Mouse (Mus musculus): ENCODE measurements around the gene Clpb. TPM values are rescaled to one million over a fixed set of nuclear protein-coding genes. Genes with fewer than 3 reads are reported as not detected.

Gene Clpb
- polyA plus RNA-seq, 1 experiment from 2014 or later: 30.3 TPM

DNA sequence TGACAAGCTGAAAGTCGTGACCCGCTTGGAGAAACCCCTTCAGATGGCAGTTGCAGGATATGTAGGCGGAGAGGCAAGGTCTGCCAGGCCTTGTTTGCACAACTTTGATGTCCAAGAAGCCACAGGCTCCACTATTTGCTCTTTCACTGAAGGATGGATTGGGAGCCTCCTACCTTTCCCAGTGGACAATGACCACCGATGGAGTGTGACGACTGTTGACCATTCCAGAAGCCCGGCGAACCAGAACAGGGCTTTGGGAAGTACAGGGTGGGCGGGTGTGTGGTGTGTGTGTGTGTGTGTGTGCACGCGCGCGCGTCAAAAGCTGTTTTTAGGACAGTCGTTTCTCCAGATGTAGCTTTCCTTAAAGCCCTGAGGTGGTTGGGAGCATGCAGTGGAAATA is 29.0 kb downstream of the Clpb start:
- H3K9ac ChIP-seq: no peak overlapping the region
- no peak overlapping the region for H3K4me2 ChIP-seq
- 0 out of 2 replicates have a peak, but pooled peaks cover 4% of the 10 kb centered on the region for H3K36me3 ChIP-seq
- no peak overlapping the region for H3K4me3 ChIP-seq (replicated peaks)
- no peaks in the 10 kb centered on the region for H3K27me3 ChIP-seq
- ATAC-seq (ENCODE audit: low read depth): peak; percentile 62
- H3K4me1 ChIP-seq (replicated peaks): peaks cover 12% of the 10 kb centered on the region
- no peak overlapping the region for H3K27ac ChIP-seq
- H3K9me3 ChIP-seq (replicated peaks): no peaks in the 10 kb centered on the region
- DNase-seq: no peak
- 80% methylated on average over 14 of the region's 14 CpGs for WGBS (ENCODE audit: insufficient replicate concordance)

DNA sequence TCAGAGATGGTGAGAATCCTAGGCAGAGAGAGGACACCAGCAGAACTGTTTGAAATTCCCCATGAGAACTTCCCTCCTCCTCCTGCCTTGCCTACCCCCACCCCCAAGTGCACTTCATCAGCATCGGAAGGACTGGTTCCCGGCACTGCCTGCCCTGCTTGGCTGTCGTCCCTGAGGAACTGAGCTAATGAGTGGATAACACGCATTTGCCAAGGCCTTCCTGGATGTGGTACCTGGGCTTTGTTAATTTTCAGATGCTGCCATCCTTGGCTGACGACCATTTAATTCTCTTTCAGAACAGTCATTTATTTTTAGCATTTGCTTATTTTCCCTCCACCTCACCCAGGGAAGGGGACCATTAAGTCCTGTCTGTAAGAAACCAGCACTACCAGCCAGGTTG is 32.0 kb downstream of the Clpb start:
- WGBS (ENCODE audit: insufficient replicate concordance): 67% methylated on average over 5 of the region's 5 CpGs
- ATAC-seq (ENCODE audit: low read depth): no peak
- no peaks in the 10 kb centered on the region for H3K27me3 ChIP-seq

DNA sequence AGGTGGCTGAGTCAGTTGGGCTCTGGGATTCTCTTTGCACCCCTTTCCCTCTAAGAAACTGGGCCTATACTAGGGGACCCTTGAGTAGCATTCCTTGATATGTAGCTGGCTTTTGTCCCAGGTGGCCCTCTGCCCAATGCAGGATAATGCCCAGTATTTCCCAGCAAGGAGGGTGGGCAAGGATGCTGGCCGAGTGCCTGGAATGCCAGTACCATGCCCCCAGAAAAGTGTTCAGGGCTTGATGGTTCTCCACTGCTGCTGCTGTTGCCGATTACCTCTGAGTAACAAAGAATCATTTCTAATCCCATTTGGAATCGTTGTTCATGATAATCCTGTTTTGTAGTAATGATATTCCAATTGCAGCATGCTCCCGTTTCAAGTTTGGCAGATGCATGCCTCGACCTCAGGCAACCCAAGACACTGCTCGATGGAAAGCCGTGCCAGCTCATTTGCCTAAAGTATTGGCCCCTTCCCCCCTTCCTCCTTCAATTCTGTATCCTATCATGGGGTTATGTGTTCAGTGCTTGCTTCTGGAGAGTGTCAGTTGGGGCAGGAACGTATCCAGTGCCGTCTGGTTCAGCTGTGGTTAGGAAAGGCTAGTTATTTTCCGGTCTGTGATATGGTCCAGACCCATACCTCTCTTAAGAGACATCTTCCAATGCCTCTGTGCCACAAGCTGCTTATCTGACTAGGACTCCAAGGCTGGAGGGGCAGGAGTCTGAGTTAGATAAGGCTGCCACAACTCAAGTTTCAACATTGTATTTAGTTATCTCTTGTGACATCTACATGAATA is 33.7 kb downstream of the Clpb start:
- peaks cover 27% of the 10 kb centered on the region for H3K4me1 ChIP-seq (replicated peaks)
- H3K4me2 ChIP-seq: peak overlapping the region; percentile 28
- peak; percentile 52 for DNase-seq
- peak; percentile 96 for ATAC-seq (ENCODE audit: low read depth)
- H3K4me3 ChIP-seq (replicated peaks): no peak overlapping the region
- H3K9ac ChIP-seq: 0 out of 2 replicates have a peak overlapping the region, but pooled peaks have one; percentile 13
- no peaks in the 10 kb centered on the region for H3K27me3 ChIP-seq
- no peaks in the 10 kb centered on the region for H3K9me3 ChIP-seq (replicated peaks)
- H3K27ac ChIP-seq: peak overlapping the region; percentile 51
- no peaks in the 10 kb centered on the region for H3K36me3 ChIP-seq
- WGBS (ENCODE audit: insufficient replicate concordance): 38% methylated on average over 10 of the region's 10 CpGs

More for the DNA sequence above, 32.0 kb downstream of the Clpb start:
- H3K4me1 ChIP-seq (replicated peaks): peaks cover 27% of the 10 kb centered on the region
- H3K4me3 ChIP-seq (replicated peaks): no peak overlapping the region
- DNase-seq: no peak
- H3K9ac ChIP-seq: no peak overlapping the region
- no peak overlapping the region for H3K4me2 ChIP-seq
- no peaks in the 10 kb centered on the region for H3K36me3 ChIP-seq
- H3K27ac ChIP-seq: no peak overlapping the region
- no peaks in the 10 kb centered on the region for H3K9me3 ChIP-seq (replicated peaks)

- H3K27me3 ChIP-seq: no peaks in the 10 kb centered on the region
- no peak overlapping the region for H3K9ac ChIP-seq
- H3K4me1 ChIP-seq (replicated peaks): peaks cover 27% of the 10 kb centered on the region
- WGBS (ENCODE audit: insufficient replicate concordance): 60% methylated on average over 3 of the region's 3 CpGs
- no peaks in the 10 kb centered on the region for H3K9me3 ChIP-seq (replicated peaks)
- no peak overlapping the region for H3K27ac ChIP-seq
- no peak overlapping the region for H3K4me2 ChIP-seq
- no peaks in the 10 kb centered on the region for H3K36me3 ChIP-seq
- H3K4me3 ChIP-seq (replicated peaks): no peak overlapping the region
- ATAC-seq (ENCODE audit: low read depth) (no peak), DNase-seq (no peak)
These were observed 36.9 kb downstream of the Clpb start for GRCm38 (mm10) chr7:101700296-101700695.

- Histone ChIP-seq H3K27me3 (no peaks in the 10 kb centered on the region), H3K27ac (no peak overlapping the region), H3K36me3 (no peaks in the 10 kb centered on the region), H3K9ac (no peak overlapping the region), H3K4me3 (replicated peaks) (no peak overlapping the region), H3K4me2 (no peak overlapping the region), H3K4me1 (replicated peaks) (peaks cover 13% of the 10 kb centered on the region), H3K9me3 (replicated peaks) (no peaks in the 10 kb centered on the region)
- WGBS (ENCODE audit: insufficient replicate concordance): 68% methylated on average over 5 of the region's 5 CpGs
- ATAC-seq (ENCODE audit: low read depth) (no peak), DNase-seq (no peak)
These were observed 39.3 kb downstream of the Clpb start for GRCm38 (mm10) chr7:101702706-101703105.

DNA sequence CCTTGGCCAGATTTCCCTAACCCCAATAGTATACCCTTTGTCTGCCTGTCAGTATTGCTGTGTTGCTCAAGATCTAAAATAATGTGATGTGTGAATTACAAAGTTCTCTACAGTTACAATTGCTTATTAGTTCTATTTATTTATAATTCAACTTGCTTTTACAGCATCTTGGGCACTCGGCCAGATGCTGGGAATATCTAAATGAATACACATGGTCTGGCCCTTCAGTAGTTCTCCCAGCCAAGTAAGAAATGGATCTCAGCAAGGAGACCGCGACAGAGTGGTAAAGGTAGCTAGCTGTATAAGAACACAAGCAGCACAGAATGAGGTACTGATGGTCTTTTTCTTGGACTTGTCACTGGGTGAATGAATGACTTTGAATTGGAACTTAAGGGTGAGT is 46.2 kb downstream of the Clpb start:
- Histone ChIP-seq H3K27ac (no peak overlapping the region), H3K36me3 (no peaks in the 10 kb centered on the region), H3K4me3 (replicated peaks) (no peak overlapping the region), H3K9ac (no peak overlapping the region), H3K27me3 (no peaks in the 10 kb centered on the region), H3K9me3 (replicated peaks) (no peaks in the 10 kb centered on the region), H3K4me2 (no peak overlapping the region), H3K4me1 (replicated peaks) (no peaks in the 10 kb centered on the region)
- no peak for ATAC-seq (ENCODE audit: low read depth)
- no peak for DNase-seq
- WGBS (ENCODE audit: insufficient replicate concordance): 76% methylated on average over 3 of the region's 3 CpGs

DNA sequence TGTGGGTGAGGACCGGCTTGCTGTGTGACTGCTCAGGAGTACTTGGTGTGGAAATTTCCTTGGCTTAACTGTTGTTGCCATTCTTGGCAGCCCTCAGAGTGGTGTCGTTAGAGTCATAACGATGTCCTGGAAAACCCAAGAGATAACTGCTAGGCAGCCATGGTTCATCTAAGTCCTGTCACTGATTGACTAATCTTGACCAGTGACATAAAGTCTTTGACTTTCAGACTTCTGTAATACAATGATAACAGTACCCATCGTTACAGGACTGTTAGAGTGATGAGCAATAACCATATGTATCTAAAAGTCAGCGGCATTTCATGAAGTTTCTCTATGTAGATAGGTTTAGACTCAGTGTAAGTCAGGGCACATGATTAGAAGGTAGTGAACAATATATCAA is 46.8 kb downstream of the Clpb start:
- no peaks in the 10 kb centered on the region for H3K9me3 ChIP-seq (replicated peaks)
- no peaks in the 10 kb centered on the region for H3K36me3 ChIP-seq
- 32% methylated on average over 5 of the region's 5 CpGs for WGBS (ENCODE audit: insufficient replicate concordance)
- H3K4me2 ChIP-seq: no peak overlapping the region
- H3K4me1 ChIP-seq (replicated peaks): no peaks in the 10 kb centered on the region
- ATAC-seq (ENCODE audit: low read depth) (no peak), DNase-seq (no peak)
- H3K27ac ChIP-seq: no peak overlapping the region
- H3K27me3 ChIP-seq: no peaks in the 10 kb centered on the region
- no peak overlapping the region for H3K9ac ChIP-seq
- no peak overlapping the region for H3K4me3 ChIP-seq (replicated peaks)

DNA sequence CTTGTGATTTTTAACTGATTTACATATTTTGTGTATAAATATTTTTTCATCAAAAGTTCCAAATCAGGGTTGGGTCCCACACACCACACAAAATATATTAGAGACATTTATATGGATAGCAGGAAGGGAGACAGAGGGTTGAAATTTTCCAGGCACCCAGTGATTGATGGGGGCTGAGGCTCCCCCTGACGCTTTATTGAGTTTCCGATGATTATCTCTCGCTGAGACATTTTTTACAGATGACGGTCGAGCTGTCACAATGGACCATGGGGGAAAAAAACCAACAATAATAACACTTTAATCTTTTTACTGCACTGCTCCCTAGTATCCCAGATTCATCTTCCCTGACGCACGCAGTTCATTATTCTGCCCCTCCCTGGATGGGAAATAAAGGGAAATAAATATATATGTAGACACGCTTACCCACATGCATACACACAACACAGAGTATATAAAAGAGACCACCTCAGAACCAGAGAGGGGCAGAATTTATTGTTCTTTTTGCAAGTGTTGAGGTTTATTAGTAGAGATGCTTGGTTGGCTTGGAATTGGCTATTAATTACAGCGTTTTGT is 50.5 kb downstream of the Clpb start:
- Histone ChIP-seq H3K36me3 (no peaks in the 10 kb centered on the region), H3K4me1 (replicated peaks) (no peaks in the 10 kb centered on the region), H3K27me3 (no peaks in the 10 kb centered on the region), H3K4me2 (no peak overlapping the region), H3K9ac (no peak overlapping the region), H3K9me3 (replicated peaks) (no peaks in the 10 kb centered on the region), H3K27ac (no peak overlapping the region), H3K4me3 (replicated peaks) (no peak overlapping the region)
- no peak for ATAC-seq (ENCODE audit: low read depth)
- no peak for DNase-seq
- 75% methylated on average over 9 of the region's 9 CpGs for WGBS (ENCODE audit: insufficient replicate concordance)

DNA sequence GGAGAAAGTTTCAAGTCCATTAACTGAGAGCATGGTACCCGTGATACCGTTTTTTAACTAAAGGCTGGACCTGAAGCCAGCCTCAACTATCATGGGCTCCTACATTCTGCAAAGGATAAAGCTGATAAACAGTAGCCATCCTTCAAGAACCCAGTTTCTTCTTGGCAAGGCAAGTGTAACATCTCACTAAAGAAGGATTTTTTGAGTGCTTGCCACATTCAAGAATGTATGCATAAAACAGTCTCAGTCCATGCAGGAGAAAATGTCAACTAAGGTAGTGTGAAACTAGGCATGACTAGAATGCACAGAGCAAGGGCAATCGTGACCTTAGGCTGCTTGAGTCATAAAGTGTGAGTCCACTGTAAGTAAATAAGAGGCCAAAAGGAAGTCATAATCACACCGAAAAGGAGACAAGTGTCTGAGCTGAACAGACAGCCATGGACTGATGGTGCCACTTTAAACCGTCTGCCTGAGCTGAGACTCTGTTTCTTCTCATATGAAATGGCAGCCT is 51.7 kb downstream of the Clpb start:
- Histone ChIP-seq H3K9me3 (replicated peaks) (no peaks in the 10 kb centered on the region), H3K9ac (no peak overlapping the region), H3K4me2 (no peak overlapping the region), H3K36me3 (no peaks in the 10 kb centered on the region), H3K4me3 (replicated peaks) (no peak overlapping the region), H3K27ac (no peak overlapping the region), H3K4me1 (replicated peaks) (no peaks in the 10 kb centered on the region), H3K27me3 (no peaks in the 10 kb centered on the region)
- DNase-seq (no peak), ATAC-seq (ENCODE audit: low read depth) (no peak)
- WGBS (ENCODE audit: insufficient replicate concordance): 67% methylated on average over 5 of the region's 5 CpGs

- 64% methylated on average over 3 of the region's 3 CpGs for WGBS (ENCODE audit: insufficient replicate concordance)
These were observed 56.9 kb downstream of the Clpb start for GRCm38 (mm10) chr7:101720356-101720755.

GRCm38 (mm10) chr7:101725081-101725480 is 61.6 kb downstream of the Clpb start:
- no peak for ATAC-seq (ENCODE audit: low read depth)
- DNase-seq: peak; percentile 4
- Histone ChIP-seq H3K36me3 (no peaks in the 10 kb centered on the region), H3K9ac (no peak overlapping the region), H3K9me3 (replicated peaks) (no peaks in the 10 kb centered on the region), H3K4me3 (replicated peaks) (no peak overlapping the region), H3K27me3 (no peaks in the 10 kb centered on the region), H3K27ac (no peak overlapping the region), H3K4me1 (replicated peaks) (no peaks in the 10 kb centered on the region), H3K4me2 (no peak overlapping the region)
- 71% methylated on average over 4 of the region's 4 CpGs for WGBS (ENCODE audit: insufficient replicate concordance)

More at GRCm38 (mm10) chr7:101720356-101720755, 56.9 kb downstream of the Clpb start:
- Histone ChIP-seq H3K27ac (no peak overlapping the region), H3K9ac (no peak overlapping the region), H3K4me3 (replicated peaks) (no peak overlapping the region), H3K4me1 (replicated peaks) (no peaks in the 10 kb centered on the region), H3K9me3 (replicated peaks) (no peaks in the 10 kb centered on the region), H3K36me3 (no peaks in the 10 kb centered on the region), H3K27me3 (no peaks in the 10 kb centered on the region), H3K4me2 (no peak overlapping the region)
- ATAC-seq (ENCODE audit: low read depth): no peak
- no peak for DNase-seq

GRCm38 (mm10) chr7:101726980-101727379 is 63.5 kb downstream of the Clpb start:
- DNase-seq (no peak), ATAC-seq (ENCODE audit: low read depth) (no peak)
- H3K9ac ChIP-seq: no peak overlapping the region
- no peak overlapping the region for H3K27ac ChIP-seq
- no peaks in the 10 kb centered on the region for H3K9me3 ChIP-seq (replicated peaks)
- no peak overlapping the region for H3K4me3 ChIP-seq (replicated peaks)
- no peaks in the 10 kb centered on the region for H3K27me3 ChIP-seq
- H3K4me2 ChIP-seq: no peak overlapping the region
- H3K36me3 ChIP-seq: no peaks in the 10 kb centered on the region
- no peaks in the 10 kb centered on the region for H3K4me1 ChIP-seq (replicated peaks)
- 45% methylated on average over 2 of the region's 2 CpGs for WGBS (ENCODE audit: insufficient replicate concordance)
